Mouse (Mus musculus) liver, postnatal 0 days (tissue): ENCODE data around the gene Nin.

Experiments
- CTCF ChIP-seq: sonication (generic); IDR thresholded peaks from 2 replicates; pipeline ENCODE4 v1.5.1; 2016; ENCODE audit warnings: antibody characterized with exemption, low read depth
- EP300 ChIP-seq: IDR thresholded peaks from 2 replicates; pipeline ENCODE4 v1.6.1; 2016; ENCODE audit warnings: antibody characterized with exemption, low read depth, mild to moderate bottlenecking

- TF ChIP-seq CTCF = no peak
- TF ChIP-seq EP300 = no peak
Observed at GRCm38 (mm10) chr12:70088297-70088696, 25.2 kb downstream of the Nin start.
